Mouse (Mus musculus): ENCODE measurements around the gene Gm3043. TPM values are rescaled to one million over a fixed set of nuclear protein-coding genes. Genes with fewer than 3 reads are reported as not detected.
"Not testable (repeated sequence)": the region's sequence is repeated elsewhere in the genome, so short reads cannot be mapped to it uniquely, and the experiment has no call there.

The Gm3043 gene
- polyA plus RNA-seq (2012; ENCODE audit: insufficient read depth, insufficient read length, low replicate concordance, missing spikeins) = not detected in 2 replicates

- WGBS = no CpG with 5 or more reads among the region's 3 CpGs
- not testable (repeated sequence) for H3K4me3 ChIP-seq (ENCODE audit: insufficient read depth, low read depth, low read length); H3K27ac ChIP-seq (ENCODE audit: insufficient read depth, low read depth, low read length); H3K4me1 ChIP-seq (ENCODE audit: control insufficient read depth, insufficient read depth, low read length)
Measured at GRCm38 (mm10) chr14:3688483-3688882, at the start of gene Gm3043. Gm3043 (plus strand) TSS chr14:3688783.

DNA sequence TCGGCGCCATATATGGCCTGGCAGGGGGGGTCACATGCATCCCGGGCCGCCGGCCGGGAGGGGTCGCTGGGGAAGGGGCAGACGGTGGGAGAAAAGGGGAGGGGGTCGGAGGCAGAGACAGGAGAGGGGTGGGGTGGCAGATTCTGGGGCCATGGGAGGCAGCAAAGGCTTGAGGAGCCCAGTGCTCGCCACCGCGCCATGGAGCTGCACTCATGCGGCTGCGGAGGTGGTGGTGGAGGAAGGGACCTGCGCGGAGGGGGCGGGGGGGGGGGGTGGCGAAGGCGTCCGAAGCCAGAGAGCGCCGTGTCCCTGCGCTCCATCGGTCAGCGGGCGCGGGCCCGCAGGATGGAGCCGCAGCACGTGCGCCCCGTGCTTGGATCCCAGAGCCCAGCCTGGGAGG, 36.9 kb upstream of the Gm3043 start, which contains the start of gene Gm3020:
Gm3020 (plus strand) TSS at position 301 of the 400 bp plus-strand sequence.
- WGBS = no CpG with 5 or more reads among the region's 32 CpGs

More for the DNA sequence above, 36.9 kb upstream of the Gm3043 start, which contains the start of gene Gm3020:
- H3K4me1 ChIP-seq (ENCODE audit: control insufficient read depth, insufficient read depth, low read length); H3K27ac ChIP-seq (ENCODE audit: insufficient read depth, low read depth, low read length); H3K4me3 ChIP-seq (ENCODE audit: insufficient read depth, low read depth, low read length): not testable (repeated sequence)

Other genes starting within 250 kb of the Gm3043 start
- gene Gm10408, start 239.4 kb upstream of the Gm3043 start, polyA plus RNA-seq (2012; ENCODE audit: insufficient read depth, insufficient read length, low replicate concordance, missing spikeins) = not detected in 2 replicates
- gene Gm3012, start 54.3 kb upstream of the Gm3043 start, polyA plus RNA-seq (2012; ENCODE audit: insufficient read depth, insufficient read length, low replicate concordance, missing spikeins) = not detected in 2 replicates
- gene Gm3020, start 36.8 kb upstream of the Gm3043 start, polyA plus RNA-seq (2012; ENCODE audit: insufficient read depth, insufficient read length, low replicate concordance, missing spikeins) = not detected in 2 replicates
- not detected in 2 replicates for gene Gm3002, start 121.3 kb downstream of the Gm3043 start, polyA plus RNA-seq (2012; ENCODE audit: insufficient read depth, insufficient read length, low replicate concordance, missing spikeins)
- not detected in 2 replicates for gene Gm3033, start 157.5 kb downstream of the Gm3043 start, polyA plus RNA-seq (2012; ENCODE audit: insufficient read depth, insufficient read length, low replicate concordance, missing spikeins)
- gene Gm2916, start 195.4 kb downstream of the Gm3043 start, polyA plus RNA-seq (2012; ENCODE audit: insufficient read depth, insufficient read length, low replicate concordance, missing spikeins) = not detected in 2 replicates
- gene Gm3029, start 243.0 kb downstream of the Gm3043 start, polyA plus RNA-seq (2012; ENCODE audit: insufficient read depth, insufficient read length, low replicate concordance, missing spikeins) = not detected in 2 replicates

All from olfactory bulb, adult 2 months (tissue).